Mouse (Mus musculus) kidney, embryonic 14.5 days (tissue): ENCODE results near the gene Prkca. TPM values are rescaled to one million over a fixed set of nuclear protein-coding genes. Genes with fewer than 3 reads are reported as not detected.

Source experiments
- ATAC-seq: fragments of 200-750 bp; cut with Nextera tagmentation; 2 replicates; pipeline ENCODE4 v1.8.0; 2017; ENCODE audit warnings: moderate number of reproducible peaks, mild to moderate bottlenecking, moderate TSS enrichment, moderate library complexity; ENCODE audit not compliant: low FRiP score, low TSS enrichment
- H3K27ac ChIP-seq: fragments of 300-500 bp; sonication (generic); 2 replicates; pipeline ENCODE4 v1.5.1; 2014; ENCODE audit warnings: low read depth, mild to moderate bottlenecking, low read length, moderate library complexity, mixed read lengths
- H3K27me3 ChIP-seq: fragments of 300-500 bp; sonication (generic); 2 replicates; pipeline ENCODE4 v1.6.1; 2014; ENCODE audit warnings: mild to moderate bottlenecking, low read length; ENCODE audit not compliant: control insufficient read depth, insufficient read depth
- H3K36me3 ChIP-seq: fragments of 300-500 bp; sonication (generic); 2 replicates; pipeline ENCODE4 v1.6.1; 2014; ENCODE audit warnings: low read length, mixed read lengths; ENCODE audit not compliant: control insufficient read depth, insufficient read depth
- H3K4me1 ChIP-seq: fragments of 300-500 bp; sonication (generic); 2 replicates; pipeline ENCODE4 v1.6.1; 2014; ENCODE audit warnings: low read length, mixed read lengths; ENCODE audit not compliant: control insufficient read depth, insufficient read depth
- H3K4me2 ChIP-seq: fragments of 300-500 bp; sonication (generic); replicated peaks from 2 replicates; pipeline ENCODE4 v1.6.1; 2014; ENCODE audit warnings: low read depth, mild to moderate bottlenecking, low read length
- H3K4me3 ChIP-seq: fragments of 300-500 bp; sonication (generic); 2 replicates; pipeline ENCODE4 v1.5.1; 2014; ENCODE audit warnings: mild to moderate bottlenecking, low read length
- H3K9ac ChIP-seq: fragments of 300-500 bp; sonication (generic); 2 replicates; pipeline ENCODE4 v1.6.1; 2014; ENCODE audit warnings: low read depth, mild to moderate bottlenecking, low read length, moderate library complexity
- H3K9me3 ChIP-seq: fragments of 300-500 bp; sonication (generic); 2 replicates; pipeline ENCODE4 v1.6.1; 2016; ENCODE audit warnings: low read length; ENCODE audit not compliant: control insufficient read depth
- WGBS: fragments of 180-500 bp; shearing (Covaris S2); extraction: QIAGEN DNeasy Blood & Tissue Kit; methylation state at CpG from one replicate; pipeline ENCODE4 v1.1.7; 2014; 5-methylcytosine and 5-hydroxymethylcytosine counted together
- polyA plus RNA-seq: library from polyadenylated mRNA; unstranded; fragments of >200 nt; fragmentation: Nextera tagmentation; extraction: Ambion mirVana; gene quantifications from 2 replicates; pipeline ENCODE4 v1.2.1, GENCODE M21; 2014

Gene Prkca
- polyA plus RNA-seq, 1 experiment from 2014 or later, result 10.9 TPM

DNA sequence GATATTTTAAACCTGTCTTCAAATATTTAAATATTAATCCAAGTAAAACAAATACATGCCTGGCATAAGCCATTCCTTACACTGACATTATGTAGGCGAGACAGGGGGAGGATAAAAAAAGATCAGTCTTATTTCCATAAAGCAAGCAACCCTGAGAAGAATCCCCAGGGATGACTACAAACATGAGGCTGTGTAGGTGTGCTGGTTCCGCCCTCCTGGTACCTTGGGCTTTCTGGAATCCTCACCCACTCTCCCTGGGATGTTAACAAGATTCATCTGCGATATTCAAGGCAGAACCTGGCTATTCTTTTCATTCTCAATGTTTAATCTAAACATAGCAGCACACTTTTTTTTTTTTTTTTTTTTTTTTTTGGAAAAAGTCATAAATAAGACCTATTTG is 289.1 kb downstream of the Prkca start:
- Histone ChIP-seq H3K9ac (no peak overlapping the region), H3K4me2 (no peak overlapping the region), H3K4me3 (no peak overlapping the region), H3K9me3 (no peaks in the 10 kb centered on the region), H3K27me3 (no peaks in the 10 kb centered on the region), H3K36me3 (no peaks in the 10 kb centered on the region), H3K4me1 (no peaks in the 10 kb centered on the region), H3K27ac (no peak overlapping the region)
- no peak for ATAC-seq
- WGBS, result 90% methylated on average over 3 of the region's 3 CpGs

DNA sequence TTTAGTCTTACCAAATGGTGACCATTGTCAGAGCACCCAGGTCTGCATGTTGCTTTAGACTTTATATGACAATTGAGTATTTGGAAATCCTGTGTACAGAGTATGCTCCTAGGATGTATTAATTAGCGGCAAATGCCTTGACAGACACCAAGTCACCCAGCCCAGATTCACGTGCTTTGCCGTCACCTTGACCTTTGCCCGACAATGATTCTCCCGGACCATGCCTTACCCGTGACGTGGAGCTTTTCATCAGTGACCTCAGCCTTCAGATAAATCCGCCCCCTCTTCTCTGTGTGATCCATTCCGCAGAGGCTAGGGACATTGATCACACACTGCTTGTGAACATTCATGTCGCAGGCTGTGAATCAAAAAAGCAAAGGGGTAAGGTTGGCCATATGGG is 290.0 kb downstream of the Prkca start:
- H3K4me1 ChIP-seq, result no peaks in the 10 kb centered on the region
- no peak overlapping the region for H3K4me3 ChIP-seq
- no peak overlapping the region for H3K27ac ChIP-seq
- H3K9ac ChIP-seq, result no peak overlapping the region
- no peak for ATAC-seq
- H3K27me3 ChIP-seq, result no peaks in the 10 kb centered on the region
- no peak overlapping the region for H3K4me2 ChIP-seq
- no peaks in the 10 kb centered on the region for H3K36me3 ChIP-seq
- H3K9me3 ChIP-seq, result no peaks in the 10 kb centered on the region
- WGBS, result 81% methylated on average over 10 of the region's 10 CpGs

- Histone ChIP-seq H3K36me3 (no peaks in the 10 kb centered on the region), H3K4me1 (0 out of 2 replicates have a peak, but pooled peaks cover 10% of the 10 kb centered on the region), H3K9me3 (no peaks in the 10 kb centered on the region), H3K9ac (no peak overlapping the region), H3K4me2 (no peak overlapping the region), H3K4me3 (no peak overlapping the region), H3K27ac (no peak overlapping the region), H3K27me3 (no peaks in the 10 kb centered on the region)
- ATAC-seq, result no peak
- 57% methylated on average over 7 of the region's 7 CpGs for WGBS
These were observed 302.1 kb downstream of the Prkca start for GRCm38 (mm10) chr11:108041669-108042068.

GRCm38 (mm10) chr11:108040823-108041222 is 302.9 kb downstream of the Prkca start:
- no peak overlapping the region for H3K27ac ChIP-seq
- ATAC-seq, result no peak
- H3K4me2 ChIP-seq, result no peak overlapping the region
- 66% methylated on average over 2 of the region's 2 CpGs for WGBS
- H3K4me1 ChIP-seq, result 0 out of 2 replicates have a peak, but pooled peaks cover 10% of the 10 kb centered on the region
- H3K36me3 ChIP-seq, result no peaks in the 10 kb centered on the region
- H3K9me3 ChIP-seq, result no peaks in the 10 kb centered on the region
- H3K9ac ChIP-seq, result no peak overlapping the region
- no peaks in the 10 kb centered on the region for H3K27me3 ChIP-seq
- no peak overlapping the region for H3K4me3 ChIP-seq

GRCm38 (mm10) chr11:108039761-108040160 is 304.0 kb downstream of the Prkca start:
- Histone ChIP-seq H3K4me2 (no peak overlapping the region), H3K9me3 (no peaks in the 10 kb centered on the region), H3K9ac (no peak overlapping the region), H3K4me1 (0 out of 2 replicates have a peak, but pooled peaks cover 10% of the 10 kb centered on the region), H3K27me3 (no peaks in the 10 kb centered on the region), H3K27ac (no peak overlapping the region), H3K4me3 (no peak overlapping the region), H3K36me3 (no peaks in the 10 kb centered on the region)
- no peak for ATAC-seq
- WGBS, result 82% methylated on average over 17 of the region's 17 CpGs

DNA sequence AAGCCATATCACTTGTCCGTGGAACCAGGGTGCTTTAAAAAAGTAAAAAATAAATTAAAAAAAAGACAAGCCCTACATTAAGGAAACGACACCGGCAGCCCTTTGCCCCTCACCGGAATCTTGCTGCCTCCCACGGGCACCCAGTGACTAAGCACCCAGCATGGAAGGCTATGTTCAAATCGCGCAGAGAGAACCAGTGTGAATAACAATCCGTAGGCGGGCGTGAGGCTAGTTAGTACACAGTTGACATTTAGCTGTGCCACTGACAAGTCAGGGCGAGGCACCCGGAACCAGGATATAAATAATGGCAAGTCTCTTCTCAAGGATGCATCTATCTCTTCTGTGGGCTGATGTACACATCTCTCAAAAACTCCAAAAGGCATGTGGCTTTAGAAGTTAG is 304.7 kb downstream of the Prkca start:
- Histone ChIP-seq H3K27ac (no peak overlapping the region), H3K4me3 (no peak overlapping the region), H3K27me3 (no peaks in the 10 kb centered on the region), H3K4me2 (no peak overlapping the region), H3K4me1 (0 out of 2 replicates have a peak, but pooled peaks cover 10% of the 10 kb centered on the region), H3K36me3 (no peaks in the 10 kb centered on the region), H3K9ac (no peak overlapping the region), H3K9me3 (no peaks in the 10 kb centered on the region)
- ATAC-seq, result 0 out of 2 replicates have a peak, but pooled peaks have one; percentile 43
- 33% methylated on average over 12 of the region's 12 CpGs for WGBS

- Histone ChIP-seq H3K27ac (no peak overlapping the region), H3K9ac (no peak overlapping the region), H3K36me3 (no peaks in the 10 kb centered on the region), H3K4me2 (no peak overlapping the region), H3K27me3 (no peaks in the 10 kb centered on the region), H3K4me1 (0 out of 2 replicates have a peak, but pooled peaks cover 10% of the 10 kb centered on the region), H3K9me3 (no peaks in the 10 kb centered on the region), H3K4me3 (no peak overlapping the region)
- ATAC-seq, result no peak
- 89% methylated on average over 10 of the region's 10 CpGs for WGBS
These were observed 307.4 kb downstream of the Prkca start for GRCm38 (mm10) chr11:108036339-108036738.

GRCm38 (mm10) chr11:108035761-108036160 is 308.0 kb downstream of the Prkca start:
- Histone ChIP-seq H3K4me3 (no peak overlapping the region), H3K9ac (no peak overlapping the region), H3K9me3 (no peaks in the 10 kb centered on the region), H3K27me3 (no peaks in the 10 kb centered on the region), H3K36me3 (no peaks in the 10 kb centered on the region), H3K27ac (no peak overlapping the region), H3K4me1 (0 out of 2 replicates have a peak, but pooled peaks cover 10% of the 10 kb centered on the region), H3K4me2 (no peak overlapping the region)
- WGBS, result 78% methylated on average over 5 of the region's 5 CpGs
- ATAC-seq, result no peak

- no peak overlapping the region for H3K27ac ChIP-seq
- WGBS, result 59% methylated on average over 7 of the region's 7 CpGs
- no peaks in the 10 kb centered on the region for H3K36me3 ChIP-seq
- no peaks in the 10 kb centered on the region for H3K27me3 ChIP-seq
- H3K4me1 ChIP-seq, result 0 out of 2 replicates have a peak, but pooled peaks cover 10% of the 10 kb centered on the region
- H3K9me3 ChIP-seq, result no peaks in the 10 kb centered on the region
- no peak overlapping the region for H3K4me2 ChIP-seq
- H3K4me3 ChIP-seq, result no peak overlapping the region
- H3K9ac ChIP-seq, result no peak overlapping the region
- ATAC-seq, result no peak
These were observed 309.4 kb downstream of the Prkca start for GRCm38 (mm10) chr11:108034376-108034775.
